Mouse (Mus musculus): ENCODE data around the gene BC048403. TPM values are rescaled to one million over a fixed set of nuclear protein-coding genes. Genes with fewer than 3 reads are reported as not detected.

BC048403 gene
- total RNA-seq (2022): 1 to 10 TPM; 1.5 to 2.0 (median 1.8) TPM

DNA sequence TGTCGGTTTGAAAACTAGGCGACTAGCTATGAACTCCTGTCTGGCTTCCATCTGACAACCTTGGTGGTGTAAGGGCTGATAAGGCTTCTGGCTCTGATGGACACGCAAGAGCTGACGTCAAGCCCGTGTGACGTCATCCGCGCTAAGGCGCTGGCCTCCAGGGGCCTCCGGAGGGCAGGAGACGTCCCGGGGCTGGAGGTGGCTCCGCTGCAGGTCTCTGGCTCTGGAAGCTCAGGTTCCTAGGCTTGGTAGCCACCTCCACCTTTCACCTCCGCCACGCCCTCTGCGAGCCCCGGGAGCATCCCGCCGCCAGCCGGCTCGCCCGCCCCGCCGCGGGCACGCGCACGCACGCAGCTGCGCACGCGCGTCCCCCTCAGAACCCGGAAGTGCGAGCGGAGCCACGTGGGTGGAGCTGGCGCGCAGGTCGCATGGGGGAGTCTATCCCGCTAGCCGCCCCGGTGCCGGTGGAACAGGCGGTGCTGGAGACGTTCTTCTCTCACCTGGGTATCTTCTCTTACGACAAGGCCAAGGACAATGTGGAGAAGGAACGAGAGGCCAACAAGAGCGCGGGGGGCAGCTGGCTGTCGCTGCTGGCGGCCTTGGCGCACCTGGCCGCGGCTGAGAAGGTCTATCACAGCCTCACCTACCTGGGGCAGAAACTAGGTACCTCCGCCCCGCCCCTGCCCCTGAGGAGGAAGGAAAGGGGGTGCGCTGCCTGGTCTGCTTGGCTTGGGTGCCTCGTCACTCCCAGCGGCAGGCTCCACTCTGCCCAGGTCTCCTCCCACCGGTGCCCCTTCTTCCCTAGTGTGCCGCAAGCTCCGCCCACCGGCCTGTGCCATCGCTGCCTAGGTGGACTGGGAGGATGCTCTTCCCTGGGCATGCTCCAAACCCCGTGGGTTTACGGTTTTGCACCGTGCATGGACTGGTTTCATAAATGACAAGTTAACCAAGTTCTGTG is at the start of gene BC048403:
BC048403 (plus strand) TSS at position 390 of the 958 bp plus-strand sequence.
- DNase-seq (ENCODE audit: low spot score): peak; percentile 80

- DNase-seq (ENCODE audit: low spot score): no peak
Measured at GRCm38 (mm10) chr10:121692944-121693579, 46.7 kb upstream of the BC048403 start.

- no peak for DNase-seq (ENCODE audit: low spot score)
Measured at GRCm38 (mm10) chr10:121694567-121694966, 45.2 kb upstream of the BC048403 start.

DNA sequence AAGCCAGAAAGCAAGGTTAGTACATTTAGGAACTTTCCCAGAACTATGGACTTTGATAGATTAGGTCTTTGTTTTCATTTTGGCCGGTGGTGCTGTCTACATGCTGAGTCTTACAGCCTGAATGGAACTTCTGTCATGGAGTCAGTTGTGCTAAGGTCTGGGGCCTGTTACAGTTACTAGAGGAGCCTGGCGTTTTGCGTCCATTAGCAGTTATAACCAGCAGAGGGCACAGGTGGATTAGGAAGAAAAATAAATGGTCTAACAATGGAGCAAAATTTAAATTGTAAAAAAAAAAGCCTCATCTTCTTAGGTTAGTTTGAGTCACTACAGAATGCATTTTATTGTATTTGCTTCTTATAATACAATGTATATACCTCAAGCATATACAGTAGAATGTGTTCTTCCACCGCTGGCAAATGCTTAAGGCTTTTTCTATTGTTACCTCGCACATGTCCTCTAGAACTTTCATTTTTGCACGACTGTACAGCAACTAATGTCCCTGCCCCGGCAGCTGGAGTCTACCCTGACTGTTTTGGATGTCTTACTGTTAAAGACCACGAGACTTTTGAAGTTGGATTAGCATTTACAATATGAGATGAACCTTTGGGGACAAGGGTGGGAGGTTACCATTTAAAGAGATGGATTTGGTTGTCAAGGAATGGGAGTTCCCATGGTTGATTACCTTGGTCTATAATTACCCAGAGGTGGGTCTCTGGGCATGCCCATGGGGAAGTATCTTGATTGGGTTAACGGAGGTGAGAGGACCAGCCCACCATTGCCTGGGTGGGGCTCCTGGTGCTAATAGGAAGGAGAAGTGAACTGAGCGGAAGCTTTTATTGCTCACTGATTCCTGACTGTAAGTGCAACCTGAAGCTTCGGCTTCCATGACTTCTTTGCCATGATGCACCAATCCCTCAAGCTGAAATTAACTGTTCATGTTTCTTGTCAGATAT is 38.2 kb upstream of the BC048403 start:
- peak; percentile 52 for DNase-seq (ENCODE audit: low spot score)

DNA sequence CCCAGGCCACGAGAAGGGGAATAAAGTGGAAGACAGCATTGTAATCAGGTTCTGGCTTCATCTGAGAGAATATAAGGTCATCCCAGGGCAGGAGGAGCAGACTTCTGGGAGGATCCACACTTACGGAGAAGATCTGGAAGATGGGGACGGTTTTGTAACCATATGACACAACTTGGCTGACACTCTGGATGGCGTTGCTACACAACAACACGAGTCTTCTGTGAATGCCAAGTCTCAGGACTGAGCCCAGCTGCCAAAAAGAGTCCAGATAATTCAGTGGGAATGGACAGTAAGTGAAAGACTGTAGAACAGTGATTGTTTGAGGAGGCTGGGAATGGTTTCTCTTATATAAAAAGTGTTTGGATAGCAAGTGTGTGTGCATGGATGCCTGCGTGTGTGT is 36.1 kb upstream of the BC048403 start:
- DNase-seq (ENCODE audit: low spot score): peak; percentile 62

GRCm38 (mm10) chr10:121704871-121705270 is 34.9 kb upstream of the BC048403 start:
- no peak for DNase-seq (ENCODE audit: low spot score)

GRCm38 (mm10) chr10:121705399-121706163 is 34.2 kb upstream of the BC048403 start:
- DNase-seq (ENCODE audit: low spot score): no peak

DNA sequence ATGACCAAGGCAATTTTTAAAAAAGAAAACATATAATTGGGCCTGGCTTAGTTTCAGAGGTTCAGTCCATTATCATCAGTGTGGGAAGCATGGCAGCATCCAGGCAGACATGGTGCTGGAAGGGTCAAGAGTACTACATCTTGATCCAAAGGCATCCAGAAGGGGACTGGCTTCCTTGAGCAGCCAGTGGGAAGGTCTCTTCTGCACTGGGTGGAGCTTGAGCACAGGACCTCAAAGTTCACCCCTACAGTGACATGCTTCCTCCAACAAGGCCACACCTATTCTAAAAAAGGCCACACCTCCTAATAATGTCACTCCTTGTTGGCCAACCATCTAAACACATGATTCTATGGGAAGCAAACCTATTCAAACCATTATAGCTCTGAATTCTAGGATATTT is 22.9 kb upstream of the BC048403 start:
- no peak for DNase-seq (ENCODE audit: low spot score)

GRCm38 (mm10) chr10:121718896-121719585 is 20.7 kb upstream of the BC048403 start:
- DNase-seq (ENCODE audit: low spot score): no peak

DNA sequence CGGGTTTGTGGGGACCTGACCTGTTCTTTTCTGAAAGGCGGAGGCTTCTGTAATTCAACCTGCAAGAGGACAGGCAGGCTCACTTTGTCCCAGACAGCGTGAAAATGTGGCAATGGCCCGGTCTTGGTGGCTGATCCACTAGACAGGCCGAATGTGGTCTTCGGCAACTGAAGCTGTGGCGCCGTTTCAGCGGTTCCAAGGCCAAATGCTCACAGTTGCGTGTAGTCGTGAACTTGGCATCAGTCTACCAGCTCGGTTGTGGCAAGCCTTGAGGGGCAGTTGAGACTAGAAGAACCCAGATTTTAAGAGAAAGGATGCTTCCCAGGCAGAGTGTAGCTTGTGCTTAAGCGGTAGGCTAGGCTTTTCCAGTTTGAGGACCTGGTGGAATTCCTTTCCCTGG is 19.0 kb upstream of the BC048403 start:
- no peak for DNase-seq (ENCODE audit: low spot score)

DNA sequence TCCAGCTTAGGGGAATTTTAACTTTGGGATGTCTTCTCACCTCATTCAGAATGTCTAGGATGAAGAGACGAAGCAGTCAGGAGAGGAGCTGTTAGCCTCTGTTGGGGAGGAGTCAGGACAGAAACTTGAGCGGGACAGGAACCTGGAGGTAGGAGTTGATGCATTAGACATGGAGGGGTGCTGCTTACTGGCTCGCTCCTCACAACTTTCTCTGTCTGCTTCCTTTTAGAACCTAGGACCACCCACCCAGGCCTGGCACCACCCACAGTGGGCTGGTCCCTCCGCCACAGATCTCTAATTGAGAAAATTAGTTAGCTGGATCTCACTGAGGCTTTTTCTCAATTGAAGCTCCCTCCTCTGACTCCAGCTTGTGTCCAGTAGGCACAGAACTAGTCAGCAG is 13.2 kb upstream of the BC048403 start:
- no peak for DNase-seq (ENCODE audit: low spot score)

- DNase-seq (ENCODE audit: low spot score): no peak
Measured at GRCm38 (mm10) chr10:121727151-121727550, 12.6 kb upstream of the BC048403 start.

GRCm38 (mm10) chr10:121728226-121728625 is 11.5 kb upstream of the BC048403 start:
- no peak for DNase-seq (ENCODE audit: low spot score)

- no peak for DNase-seq (ENCODE audit: low spot score)
Measured at GRCm38 (mm10) chr10:121731048-121731725, 8.6 kb upstream of the BC048403 start.

DNA sequence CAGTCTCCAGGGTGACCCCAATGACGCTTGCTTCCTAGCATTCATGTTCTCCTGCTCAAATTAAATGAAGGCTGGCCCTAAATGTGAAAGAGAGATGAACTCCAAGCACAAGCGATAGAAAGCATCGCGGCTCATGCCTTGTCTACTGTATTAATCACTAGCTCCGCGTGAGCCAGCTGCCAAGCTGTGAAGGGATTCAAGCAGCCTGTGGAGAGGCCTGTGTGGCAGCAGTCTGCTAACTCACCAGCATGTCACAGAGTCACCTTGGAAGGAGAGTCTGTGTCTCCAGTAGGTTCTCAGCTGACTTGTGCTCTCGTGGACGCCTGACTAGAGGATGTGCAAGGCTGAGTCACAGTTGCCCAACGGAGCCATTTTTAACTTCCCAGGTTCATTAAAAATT is 7.2 kb upstream of the BC048403 start:
- no peak for DNase-seq (ENCODE audit: low spot score)

DNA sequence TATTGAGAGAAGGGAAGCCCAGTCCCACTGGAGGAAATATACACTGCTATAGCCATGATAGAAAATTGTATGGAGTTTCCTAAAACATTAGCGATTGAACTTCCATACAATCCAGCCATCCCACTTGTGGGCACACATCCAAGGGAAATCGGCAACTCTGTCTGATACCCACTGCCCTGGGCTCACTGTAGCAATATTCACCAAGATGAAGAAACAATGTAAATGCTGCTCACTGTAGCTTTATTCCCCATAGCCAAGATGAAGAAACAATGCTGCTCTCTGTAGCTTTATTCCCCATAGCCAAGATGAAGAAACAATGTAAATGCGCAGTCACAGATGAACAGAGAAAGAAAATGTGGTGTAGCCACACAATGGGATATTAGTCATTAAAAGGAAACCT is 2.5 kb upstream of the BC048403 start:
- no peak for DNase-seq (ENCODE audit: low spot score)

GRCm38 (mm10) chr10:121742336-121742735 is 2.6 kb downstream of the BC048403 start:
- DNase-seq (ENCODE audit: low spot score): no peak

- DNase-seq (ENCODE audit: low spot score): no peak
Measured at GRCm38 (mm10) chr10:121750175-121750574, 10.4 kb downstream of the BC048403 start.

DNA sequence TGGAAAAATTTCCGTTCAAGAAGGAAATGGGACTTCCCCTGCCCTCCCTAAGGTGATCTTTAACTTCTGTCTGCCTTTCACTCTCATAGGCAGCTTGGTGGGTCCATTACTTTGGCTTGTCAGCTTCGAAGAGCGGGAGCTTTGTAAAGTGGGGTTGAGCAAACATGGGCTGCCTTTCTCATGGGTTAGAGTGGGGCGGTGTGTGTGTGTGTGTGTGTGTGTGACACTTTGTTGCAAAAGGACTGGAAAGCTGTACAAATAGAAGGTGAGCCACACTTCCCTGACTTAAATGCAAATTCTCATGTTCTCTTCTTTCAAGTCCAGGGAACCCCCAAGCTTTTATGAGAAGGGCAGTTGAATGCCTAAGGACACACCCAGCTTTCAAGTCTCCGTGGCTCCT is 14.5 kb downstream of the BC048403 start:
- DNase-seq (ENCODE audit: low spot score): no peak

DNA sequence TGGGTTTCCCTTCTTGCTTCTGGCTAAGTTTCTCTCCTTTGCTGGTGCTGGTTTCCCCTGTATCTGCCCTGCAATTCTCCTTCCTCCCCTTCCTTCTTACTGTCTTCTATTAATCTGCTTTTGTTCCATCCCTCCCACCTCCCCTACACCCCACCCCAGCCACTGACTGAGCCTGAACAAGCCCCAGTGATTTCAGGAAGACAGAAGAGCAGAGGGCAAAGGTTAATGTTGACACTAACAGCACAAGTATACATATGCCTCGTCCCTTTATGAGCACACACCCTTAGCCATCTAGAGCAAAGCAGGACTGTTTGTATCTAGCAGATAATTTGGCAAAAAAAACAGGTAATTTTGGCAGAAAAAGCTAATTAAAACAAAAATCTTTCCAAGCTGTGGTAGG is 16.1 kb downstream of the BC048403 start:
- DNase-seq (ENCODE audit: low spot score): no peak

Measured in heart, adult 8-10 months (tissue).